Mouse (Mus musculus): ENCODE results near the gene Ern2.

The Ern2 gene

GRCm38 (mm10) chr7:122158915-122159902, 26.8 kb downstream of the Ern2 start, which contains the start of gene Plk1:
TSS of gene Plk1 (plus strand) at chr7:122159439.
- in situ Hi-C loops (cut with MboI, MseI) = no loop called here

- in situ Hi-C loops (cut with MboI, MseI) = no loop called here
These were observed 27.5 kb downstream of the Ern2 start for GRCm38 (mm10) chr7:122158488-122158887.

- in situ Hi-C loops (cut with MboI, MseI) = no loop called here
These were observed 33.5 kb downstream of the Ern2 start for GRCm38 (mm10) chr7:122152473-122152872.

GRCm38 (mm10) chr7:122140991-122141390, 45.0 kb downstream of the Ern2 start:
- in situ Hi-C loops (cut with MboI, MseI) = loop anchor here (25.0 kb wide), 1 partner anchor 1046 kb away; no protein-coding TSS in a partner anchor

GRCm38 (mm10) chr7:122138190-122138589, 47.8 kb downstream of the Ern2 start:
- in situ Hi-C loops (cut with MboI, MseI) = loop anchor here (25.0 kb wide), 1 partner anchor 1049 kb away; no protein-coding TSS in a partner anchor

- in situ Hi-C loops (cut with MboI, MseI) = loop anchor here (25.0 kb wide), 1 partner anchor 1050 kb away; no protein-coding TSS in a partner anchor
These were observed 48.9 kb downstream of the Ern2 start for GRCm38 (mm10) chr7:122137071-122137470.

- in situ Hi-C loops (cut with MboI, MseI) = loop anchor here (25.0 kb wide), 1 partner anchor 1052 kb away; no protein-coding TSS in a partner anchor
These were observed 50.9 kb downstream of the Ern2 start for GRCm38 (mm10) chr7:122135070-122135469.

- in situ Hi-C loops (cut with MboI, MseI) = loop anchor here (25.0 kb wide), 1 partner anchor 1054 kb away; no protein-coding TSS in a partner anchor
These were observed 52.7 kb downstream of the Ern2 start for GRCm38 (mm10) chr7:122133338-122133625.

GRCm38 (mm10) chr7:122132497-122133337, 53.3 kb downstream of the Ern2 start, which contains the start of the genes Palb2 and Dctn5:
TSS of gene Palb2 (minus strand) at chr7:122132985.
TSS of gene Dctn5 (plus strand) at chr7:122133041.
- in situ Hi-C loops (cut with MboI, MseI) = loop anchor here (25.0 kb wide), 1 partner anchor 1055 kb away; no protein-coding TSS in a partner anchor

GRCm38 (mm10) chr7:122131834-122132233, 54.2 kb downstream of the Ern2 start:
- in situ Hi-C loops (cut with MboI, MseI) = loop anchor here (25.0 kb wide), 1 partner anchor 1055 kb away; no protein-coding TSS in a partner anchor

GRCm38 (mm10) chr7:122126946-122127345, 59.1 kb downstream of the Ern2 start:
- in situ Hi-C loops (cut with MboI, MseI) = loop anchor here (25.0 kb wide), 1 partner anchor 1060 kb away; no protein-coding TSS in a partner anchor

GRCm38 (mm10) chr7:122125636-122126035, 60.4 kb downstream of the Ern2 start:
- in situ Hi-C loops (cut with MboI, MseI) = loop anchor here (25.0 kb wide), 1 partner anchor 1062 kb away; no protein-coding TSS in a partner anchor

GRCm38 (mm10) chr7:122123518-122123917, 62.5 kb downstream of the Ern2 start:
- in situ Hi-C loops (cut with MboI, MseI) = no loop called here
